Mouse (Mus musculus) heart, postnatal 10 days (tissue): ENCODE measurements around the gene Prkca. TPM values are rescaled to one million over a fixed set of nuclear protein-coding genes. Genes with fewer than 3 reads are reported as not detected.

ENCODE experiments used
- DNase-seq, 2 experiments: peaks; one replicate each; pipeline ENCODE4 v3.0.0; 2021
- intact Hi-C: fragments of 180-260 bp; cut with DNase I; formaldehyde crosslinking; loops from one replicate; pipeline ENCODE4 v1.15.1; 2025
- total RNA-seq, 2 experiments: library from RNA; stranded (reverse); gene quantifications; 2 replicates each; pipeline ENCODE4 v1.2.3; 2021

Prkca gene
- total RNA-seq, 2 experiments from 2014 or later = 44.8 to 52.4 TPM

- DNase-seq = no peak
- intact Hi-C loops = no loop called here
Measured at GRCm38 (mm10) chr11:108181012-108181713, 162.6 kb downstream of the Prkca start.

DNA sequence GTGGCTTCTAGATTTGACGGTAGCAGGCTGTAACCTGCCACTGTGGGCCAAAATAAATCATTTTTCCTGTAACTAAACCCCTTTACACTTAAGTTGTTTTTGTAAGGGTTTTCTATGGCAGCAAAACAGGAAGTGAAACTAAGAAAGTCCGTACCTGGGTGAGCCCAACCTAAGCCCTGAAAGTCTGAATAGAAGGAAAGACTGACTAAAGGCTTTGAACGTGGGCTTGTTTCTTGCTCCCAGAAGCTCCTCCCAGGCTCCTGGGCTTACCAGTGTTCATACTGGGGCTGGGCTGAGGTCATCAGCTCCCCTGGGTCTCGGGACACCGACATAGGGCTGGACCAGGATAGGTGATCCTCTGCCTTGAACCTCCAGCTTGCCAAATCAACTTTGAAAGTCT is 164.9 kb downstream of the Prkca start:
- DNase-seq = no peak
- intact Hi-C loops = no loop called here

GRCm38 (mm10) chr11:108178258-108178657 is 165.5 kb downstream of the Prkca start:
- DNase-seq = no peak
- intact Hi-C loops = no loop called here

GRCm38 (mm10) chr11:108176715-108177114 is 167.0 kb downstream of the Prkca start:
- no peak for DNase-seq
- intact Hi-C loops = no loop called here

GRCm38 (mm10) chr11:108171917-108172316 is 171.8 kb downstream of the Prkca start:
- intact Hi-C loops = no loop called here

GRCm38 (mm10) chr11:108171260-108171659 is 172.5 kb downstream of the Prkca start:
- intact Hi-C loops = no loop called here
- no peak for DNase-seq

More at GRCm38 (mm10) chr11:108171917-108172316, 171.8 kb downstream of the Prkca start:
- DNase-seq = no peak

DNA sequence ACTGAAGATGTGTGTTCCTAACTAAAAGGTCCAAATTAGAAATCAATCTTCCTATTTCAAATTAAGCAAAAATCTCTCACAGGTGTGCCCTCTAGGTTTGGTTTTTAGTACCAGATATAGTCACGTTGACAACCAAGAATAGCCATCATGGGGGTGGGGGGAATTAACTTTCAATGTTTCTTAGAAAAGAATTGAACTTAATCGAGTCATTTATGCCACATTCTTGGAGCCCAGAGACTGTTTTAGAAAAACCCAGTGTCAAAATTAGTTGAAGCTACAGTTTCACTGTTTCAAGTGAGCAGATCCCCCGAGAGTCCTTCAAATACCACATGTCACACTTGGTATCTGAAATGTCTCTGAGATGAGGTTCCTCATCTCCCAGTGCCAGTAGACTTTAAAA is 173.6 kb downstream of the Prkca start:
- intact Hi-C loops = no loop called here
- no peak for DNase-seq

DNA sequence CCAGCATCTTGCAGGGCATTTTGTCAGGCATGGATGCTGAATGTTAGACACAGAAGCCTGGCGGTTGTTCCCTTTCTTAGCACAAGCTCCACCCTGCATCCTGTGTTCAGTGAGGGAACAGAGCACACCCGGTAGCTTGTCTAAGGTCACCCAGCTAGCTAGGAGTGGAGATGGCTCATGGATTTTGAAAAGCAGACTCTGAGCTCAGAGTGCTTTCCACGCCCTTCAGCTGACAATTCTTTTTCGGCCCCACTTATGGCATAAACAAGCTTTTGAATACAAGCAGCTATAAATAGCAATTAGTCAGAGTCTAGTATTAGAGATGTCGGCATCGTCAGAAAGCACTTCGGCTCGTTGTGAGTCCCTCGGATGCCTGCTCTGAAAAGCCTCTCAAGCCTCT is 178.0 kb downstream of the Prkca start:
- peak; percentile 49 to 62 for DNase-seq
- intact Hi-C loops = loop anchor here (5.0 kb wide), 1 partner anchor 47 kb away; no protein-coding TSS in a partner anchor

DNA sequence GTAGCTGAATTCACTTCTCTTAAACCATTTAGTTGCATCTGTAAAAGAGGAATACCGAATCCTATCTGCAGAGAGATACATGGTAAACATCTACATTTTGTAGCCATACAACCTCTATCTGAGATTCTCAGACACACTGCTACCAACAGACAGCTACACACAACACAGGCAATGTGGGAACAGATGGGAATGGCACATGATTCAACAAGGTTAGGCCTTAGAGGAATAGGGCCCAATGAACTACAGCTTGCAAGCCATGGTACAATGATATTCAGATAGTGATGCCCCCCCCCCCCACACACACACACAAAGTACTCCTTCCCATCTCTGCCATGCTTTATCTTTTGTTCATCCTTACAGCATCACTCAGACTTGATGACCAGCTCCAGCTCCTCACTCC is 181.1 kb downstream of the Prkca start:
- DNase-seq = no peak
- intact Hi-C loops = no loop called here

- DNase-seq = no peak
- intact Hi-C loops = no loop called here
Measured at GRCm38 (mm10) chr11:108162110-108162509, 181.6 kb downstream of the Prkca start.

DNA sequence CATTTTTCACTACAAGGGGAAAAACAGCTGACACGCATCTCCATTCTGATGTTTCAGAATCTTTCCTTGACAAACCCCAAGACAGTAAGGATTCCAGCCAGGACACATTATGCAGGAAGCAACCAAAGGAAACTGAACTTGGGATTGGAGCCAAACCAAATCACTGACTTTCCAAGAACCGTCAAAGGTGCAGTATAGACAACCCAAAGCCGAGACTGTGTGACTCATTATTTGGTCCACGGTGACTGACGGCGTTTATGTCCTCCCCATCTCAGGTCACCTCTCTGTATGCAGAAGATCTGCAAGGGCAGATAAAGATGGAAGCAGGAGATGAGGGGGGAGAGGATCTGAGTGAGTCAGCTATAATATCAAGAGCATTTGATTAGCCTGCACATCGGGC is 183.7 kb downstream of the Prkca start:
- intact Hi-C loops = no loop called here
- no peak for DNase-seq

- DNase-seq = no peak
- intact Hi-C loops = no loop called here
Measured at GRCm38 (mm10) chr11:108158046-108158445, 185.7 kb downstream of the Prkca start.

GRCm38 (mm10) chr11:108157074-108157473 is 186.7 kb downstream of the Prkca start:
- DNase-seq = no peak
- intact Hi-C loops = no loop called here

- no peak for DNase-seq
- intact Hi-C loops = no loop called here
Measured at GRCm38 (mm10) chr11:108156107-108156506, 187.6 kb downstream of the Prkca start.

GRCm38 (mm10) chr11:108155088-108155580 is 188.6 kb downstream of the Prkca start:
- intact Hi-C loops = no loop called here
- no peak for DNase-seq

DNA sequence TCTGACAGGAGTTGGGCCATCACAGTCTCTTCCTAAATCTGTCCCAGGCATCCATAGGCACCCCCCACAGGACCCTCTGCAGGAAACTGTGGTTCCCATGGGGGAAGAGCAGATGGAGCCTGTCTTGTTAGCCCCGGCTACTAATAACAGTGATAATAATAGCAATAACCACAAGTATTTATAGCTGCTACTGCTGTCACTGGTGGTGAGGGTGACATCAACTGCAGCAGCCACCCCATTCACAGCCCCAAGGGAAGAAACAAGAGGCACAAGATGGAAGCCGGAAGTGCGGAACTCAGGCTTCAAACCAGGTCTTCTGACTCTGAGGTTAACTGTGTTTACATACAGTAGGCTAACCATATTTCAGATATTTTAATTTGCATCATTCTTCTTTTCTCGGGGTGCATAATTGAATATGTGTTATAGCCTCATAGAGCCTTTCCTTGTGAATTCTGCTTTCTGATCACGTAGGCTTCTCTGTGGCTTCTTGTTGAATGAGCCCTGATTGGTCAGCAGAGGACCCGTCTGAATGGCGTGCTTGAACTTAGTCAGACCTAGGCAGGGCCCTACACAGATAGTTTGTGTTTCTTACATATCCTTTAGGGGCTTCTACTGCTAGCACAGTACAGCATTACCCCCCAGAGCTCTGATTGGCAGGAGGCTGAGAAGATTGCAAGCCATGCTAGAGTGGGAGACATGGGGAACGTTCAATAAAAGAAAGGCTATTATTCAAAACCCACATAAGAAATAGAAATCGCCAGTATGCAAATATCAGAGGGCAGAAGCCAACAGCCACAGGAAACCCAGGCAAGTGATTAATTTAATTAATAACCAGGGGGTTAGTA is 189.5 kb downstream of the Prkca start:
- intact Hi-C loops = no loop called here

GRCm38 (mm10) chr11:108152591-108152990 is 191.1 kb downstream of the Prkca start:
- intact Hi-C loops = no loop called here

More for the DNA sequence above, 189.5 kb downstream of the Prkca start:
- no peak for DNase-seq

DNA sequence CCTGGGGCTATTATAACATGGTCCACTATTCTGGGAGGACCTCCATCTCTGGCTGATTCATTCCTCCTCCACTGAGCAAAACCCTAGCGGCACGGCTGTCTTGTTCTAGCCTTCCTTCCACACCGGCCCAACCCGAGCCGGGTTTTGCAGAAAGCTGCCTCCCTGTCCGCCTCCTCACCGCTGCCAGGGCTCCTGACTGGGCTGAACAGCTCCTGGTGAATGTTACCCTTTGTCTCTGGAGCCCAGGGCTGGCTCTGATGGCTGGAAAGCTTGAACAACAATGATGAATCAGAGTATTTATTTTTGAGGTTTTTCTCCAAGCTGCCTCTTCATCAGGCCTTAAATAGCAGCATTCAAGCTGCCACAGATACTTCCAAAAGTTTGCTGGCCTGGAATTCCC is 193.3 kb downstream of the Prkca start:
- peak; percentile 70 to 75 for DNase-seq
- intact Hi-C loops = no loop called here

More at GRCm38 (mm10) chr11:108152591-108152990, 191.1 kb downstream of the Prkca start:
- no peak for DNase-seq

DNA sequence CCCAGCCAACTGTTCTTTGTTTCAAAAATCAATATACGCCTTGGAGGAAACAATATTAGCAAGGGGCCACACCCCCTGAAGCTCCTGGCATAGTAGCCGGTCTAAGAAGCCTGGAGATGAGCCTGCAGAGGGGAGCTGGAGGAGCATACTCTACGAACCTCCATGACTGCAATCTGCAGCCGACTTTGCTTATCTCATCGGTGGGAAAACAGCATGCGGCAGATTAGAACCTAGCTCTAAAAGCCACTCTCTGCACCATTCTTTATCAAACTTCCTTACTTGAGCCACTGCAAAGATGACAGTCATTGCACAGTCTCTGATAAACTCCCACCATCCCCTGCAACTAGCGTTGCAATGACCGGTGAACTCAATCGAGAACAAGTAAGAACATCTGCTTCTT is 194.5 kb downstream of the Prkca start:
- no peak for DNase-seq
- intact Hi-C loops = no loop called here

DNA sequence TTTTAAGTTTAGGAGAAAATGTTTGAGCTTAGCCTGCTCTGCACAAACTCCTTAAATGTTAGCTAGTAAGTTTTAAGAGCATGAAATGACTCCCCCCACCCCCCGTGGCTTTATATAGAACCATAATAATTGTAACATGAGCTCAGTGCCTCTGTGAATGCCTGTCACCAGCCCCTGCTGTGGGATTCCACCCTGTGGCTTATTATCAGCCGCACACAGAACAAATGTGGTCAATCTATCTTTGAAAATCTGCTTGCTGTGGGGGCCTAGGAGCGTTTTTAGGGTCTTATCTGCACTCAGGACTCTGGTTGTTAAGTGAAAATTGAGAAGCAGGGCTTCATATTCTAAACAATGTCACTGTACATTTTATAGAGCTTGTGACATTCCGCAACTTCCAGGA is 195.2 kb downstream of the Prkca start:
- peak in 1 of 2 experiments; percentile 43 for DNase-seq
- intact Hi-C loops = no loop called here

DNA sequence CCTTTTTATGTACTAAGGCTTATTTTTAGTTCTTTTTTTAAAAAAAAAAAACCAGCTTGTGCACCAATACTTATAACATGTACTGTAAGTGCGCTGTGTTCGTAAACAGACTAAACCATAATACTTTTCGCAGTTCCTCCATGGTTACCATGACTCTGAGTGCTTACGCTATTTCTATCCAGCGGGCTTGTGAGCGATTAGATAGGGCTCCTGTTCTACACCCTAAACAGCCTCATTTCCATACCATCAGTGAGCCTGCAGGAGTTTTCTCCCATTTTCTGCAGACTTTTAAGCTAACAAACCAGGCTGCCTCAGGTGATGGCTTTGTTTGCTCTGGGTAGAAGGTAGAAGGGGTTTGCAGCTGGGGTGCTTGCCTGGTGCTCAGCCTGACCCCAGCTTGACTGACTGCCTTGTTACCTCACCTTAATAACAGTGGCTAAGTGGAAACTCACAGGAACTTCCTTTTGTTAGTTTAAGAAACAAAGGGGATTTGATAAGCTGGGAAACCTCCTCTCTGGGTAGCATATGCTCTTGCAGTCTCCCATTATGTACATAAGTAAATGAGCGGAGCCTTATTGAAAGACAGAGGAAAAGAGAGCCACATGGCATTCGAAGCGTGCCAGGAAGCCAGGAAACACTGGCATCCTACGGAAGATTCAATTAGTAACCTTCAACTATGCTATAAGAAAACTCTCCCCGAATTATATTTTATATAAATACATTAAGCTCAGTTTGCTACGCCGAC is 197.8 kb downstream of the Prkca start:
- no peak for DNase-seq
- intact Hi-C loops = no loop called here
